Mouse (Mus musculus) A20 (cell line): ENCODE results near the gene Gm17651.

ENCODE experiments used
- DNase-seq: peaks from one replicate; pipeline ENCODE4 v3.0.0-alpha.2; 2011; ENCODE audit warnings: low read depth, low spot score

The Gm17651 gene

GRCm38 (mm10) chr3:97680631-97681320 lies 6.3 kb upstream of the Gm17651 start:
- DNase-seq: peak; percentile 91

DNA sequence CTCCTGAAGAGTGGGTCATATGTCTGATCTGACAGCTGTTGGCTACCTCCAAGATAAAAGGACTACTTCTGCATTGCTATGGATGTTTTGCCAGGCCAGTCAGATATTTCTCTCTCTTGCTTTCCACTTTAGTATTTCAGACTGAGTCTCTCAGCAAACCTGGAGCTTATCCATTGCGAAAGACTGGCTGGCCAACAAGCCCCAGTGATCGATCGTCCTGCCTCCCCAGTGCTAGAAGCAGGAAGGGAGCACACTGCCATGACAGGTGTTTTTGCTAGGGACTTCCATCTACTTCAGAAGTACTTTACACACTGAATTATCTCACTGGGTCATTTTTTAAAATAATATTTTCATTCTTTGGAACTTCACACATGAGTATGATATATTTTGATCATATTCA lies 3.9 kb upstream of the Gm17651 start:
- DNase-seq: no peak

GRCm38 (mm10) chr3:97676126-97676525 lies 1.6 kb upstream of the Gm17651 start:
- no peak for DNase-seq

DNA sequence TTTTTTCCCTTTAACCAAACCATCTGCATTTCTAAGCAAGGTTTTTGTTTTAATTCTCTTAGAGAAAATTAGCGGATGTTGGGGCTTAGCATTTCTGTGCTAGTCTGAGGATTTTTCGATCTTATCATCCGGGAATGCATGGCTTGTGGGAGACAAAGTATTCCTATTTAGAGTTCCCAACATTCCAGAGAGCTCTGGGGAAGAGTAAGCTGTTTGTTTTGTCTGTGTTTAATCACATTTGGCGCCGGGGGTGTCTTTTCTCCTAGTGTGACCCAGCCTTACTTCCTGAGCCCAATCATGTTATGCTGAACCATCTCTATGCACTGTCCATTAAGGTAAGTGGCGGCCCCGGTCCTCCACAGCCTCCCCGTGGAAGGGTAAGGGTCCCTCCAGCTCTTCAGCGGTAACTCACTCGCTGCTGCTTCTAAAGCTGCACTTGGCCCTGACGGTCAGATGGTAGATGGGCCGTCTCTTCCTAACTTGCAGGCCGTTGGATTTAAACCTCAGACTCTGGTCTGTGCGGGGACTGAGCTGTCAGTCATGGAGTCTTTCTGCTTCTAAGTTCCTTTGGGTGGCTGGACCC lies 7.3 kb downstream of the Gm17651 start:
- DNase-seq: no peak

GRCm38 (mm10) chr3:97666154-97666553 lies 8.3 kb downstream of the Gm17651 start:
- no peak for DNase-seq

DNA sequence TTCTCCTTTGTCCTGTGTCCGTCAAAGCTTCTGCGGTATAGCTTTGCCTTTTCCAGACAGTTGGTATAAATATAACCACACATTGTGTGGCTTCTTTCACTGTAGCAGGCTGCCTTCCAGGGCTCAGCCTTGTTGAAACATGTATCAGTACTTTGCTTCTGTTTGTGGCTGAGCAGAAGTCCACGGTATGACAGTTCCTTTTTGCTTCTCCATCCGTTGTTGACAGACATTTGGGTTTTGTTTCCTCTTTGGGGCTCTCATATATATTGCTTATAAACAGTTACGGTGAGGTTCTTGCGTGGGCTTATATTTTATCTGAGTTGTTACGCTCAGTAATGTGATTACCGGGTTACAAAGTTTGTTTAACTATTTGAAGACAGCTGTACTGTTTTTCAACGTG lies 9.0 kb downstream of the Gm17651 start:
- no peak for DNase-seq

DNA sequence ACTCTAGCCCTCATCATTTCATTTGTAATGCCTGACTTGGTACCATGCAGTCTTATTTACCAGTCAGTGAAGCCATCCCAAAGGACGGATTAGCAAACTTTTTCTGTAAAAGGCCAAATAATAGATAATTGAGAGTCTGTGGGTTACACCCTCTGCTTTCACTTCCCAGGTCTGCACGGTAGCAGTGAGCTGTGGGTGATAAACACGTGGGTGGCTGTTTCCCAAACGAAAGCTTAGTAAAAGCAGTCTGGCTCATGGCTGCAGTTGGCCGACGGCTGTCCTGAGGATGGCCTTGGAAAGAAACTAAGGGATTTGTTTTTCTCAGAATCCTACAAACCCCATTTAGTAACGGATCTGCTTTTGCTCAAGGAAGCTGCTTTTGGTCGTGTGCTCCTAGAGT lies 13.3 kb downstream of the Gm17651 start:
- peak; percentile 72 for DNase-seq

- no peak for DNase-seq
These were observed 14.7 kb downstream of the Gm17651 start for GRCm38 (mm10) chr3:97659746-97660145.

DNA sequence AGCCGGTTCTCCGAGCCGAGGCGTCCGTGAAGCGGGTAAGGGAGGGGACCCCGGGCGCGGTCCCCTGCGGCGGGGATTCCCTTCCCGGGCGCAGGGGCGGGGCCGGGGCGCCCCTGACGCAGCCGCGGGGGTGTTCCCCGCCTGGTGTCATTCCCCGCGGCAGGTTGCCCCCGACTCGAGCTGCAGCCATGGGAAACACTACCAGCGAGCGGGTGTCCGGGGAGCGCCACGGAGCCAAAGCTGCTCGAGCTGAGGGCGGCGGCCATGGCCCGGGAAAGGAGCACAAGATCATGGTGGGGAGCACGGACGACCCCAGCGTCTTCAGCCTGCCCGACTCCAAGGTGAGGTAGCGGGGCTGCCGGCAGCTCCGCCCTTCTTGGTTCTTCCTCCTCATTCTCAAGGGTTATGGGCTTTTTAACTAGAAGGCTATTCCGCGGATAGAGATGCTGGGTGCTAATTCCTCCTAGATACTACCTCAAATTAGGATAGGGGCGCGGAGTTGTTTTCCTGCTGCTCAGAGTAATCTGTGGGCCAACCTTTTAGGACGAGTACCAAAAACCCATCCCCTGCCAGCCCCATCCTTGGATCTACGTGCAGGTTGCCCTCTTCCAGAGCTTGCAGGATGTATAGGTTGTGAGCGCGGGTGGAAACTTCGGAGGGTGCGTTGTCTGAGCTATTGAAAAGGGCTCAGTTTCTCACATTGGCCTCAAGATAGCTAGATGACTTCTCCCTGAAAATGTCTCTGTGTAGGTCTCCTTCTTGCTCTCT lies 15.9 kb downstream of the Gm17651 start:
- peak; percentile 93 for DNase-seq

- DNase-seq: peak; percentile 98
These were observed 16.7 kb downstream of the Gm17651 start, which contains the start of gene Prkab2 for GRCm38 (mm10) chr3:97657655-97658411. TSS of gene Prkab2 (plus strand) at chr3:97658193.

DNA sequence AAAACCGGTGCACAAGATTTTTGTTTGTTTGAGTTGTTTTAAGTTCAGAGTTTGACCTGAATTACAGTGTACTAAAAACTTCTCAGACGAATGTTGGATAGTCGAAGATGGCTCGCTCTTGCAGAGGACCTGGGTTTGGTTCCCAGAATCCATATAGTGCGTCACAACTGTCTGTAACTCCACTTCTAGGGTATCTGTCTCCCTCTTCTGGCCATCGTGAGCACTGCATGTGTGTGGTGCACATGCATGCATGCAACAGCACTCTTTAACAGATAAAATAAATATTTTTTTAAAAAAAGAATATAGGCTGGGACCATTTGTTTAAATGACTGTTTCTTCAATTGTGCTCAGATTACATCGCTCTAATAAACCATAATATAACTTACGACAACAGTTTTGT lies 19.6 kb downstream of the Gm17651 start:
- peak; percentile 62 for DNase-seq

- DNase-seq: no peak
These were observed 20.7 kb downstream of the Gm17651 start for GRCm38 (mm10) chr3:97653781-97654180.

DNA sequence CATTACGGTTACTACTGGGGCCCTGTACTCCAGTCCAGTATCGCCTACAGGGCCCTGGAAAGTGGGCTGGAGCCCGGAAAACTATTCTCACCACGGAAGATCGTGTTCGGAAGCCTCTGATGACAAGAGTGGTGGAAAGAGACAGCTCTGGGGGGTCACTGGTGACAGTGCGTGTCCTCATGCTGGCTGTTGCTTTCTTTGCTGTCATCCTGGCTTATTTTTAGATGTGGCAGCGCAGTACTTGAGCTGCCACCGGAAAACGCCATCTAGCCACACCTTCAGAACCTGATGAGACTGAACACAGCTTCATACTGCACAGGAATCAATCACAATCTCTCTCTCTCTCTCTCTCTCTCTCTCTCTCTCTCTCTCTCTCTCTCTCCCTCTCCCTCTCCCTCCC lies 22.9 kb downstream of the Gm17651 start:
- no peak for DNase-seq

GRCm38 (mm10) chr3:97649469-97649868 lies 25.0 kb downstream of the Gm17651 start:
- DNase-seq: no peak

- DNase-seq: no peak
These were observed 25.5 kb downstream of the Gm17651 start for GRCm38 (mm10) chr3:97649022-97649421.

DNA sequence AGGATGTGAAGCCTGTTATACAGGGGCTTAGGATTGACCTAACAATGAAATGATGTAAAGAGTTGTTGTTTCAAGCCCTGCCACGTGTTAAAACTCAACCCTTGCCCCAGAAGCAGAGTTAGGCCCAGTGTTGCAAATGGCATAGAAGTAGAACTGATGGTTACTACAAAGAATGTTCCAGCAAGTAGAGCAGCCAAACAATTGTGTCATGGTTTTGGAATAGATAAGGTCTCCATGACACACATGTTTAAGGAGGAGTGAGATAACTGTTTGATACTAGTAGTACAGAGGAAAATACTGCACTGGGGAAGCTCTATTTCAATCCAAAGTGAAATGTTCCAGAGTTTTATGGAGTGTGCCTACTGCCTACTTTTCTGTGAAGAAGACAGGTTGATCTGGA lies 26.0 kb downstream of the Gm17651 start:
- DNase-seq: no peak

DNA sequence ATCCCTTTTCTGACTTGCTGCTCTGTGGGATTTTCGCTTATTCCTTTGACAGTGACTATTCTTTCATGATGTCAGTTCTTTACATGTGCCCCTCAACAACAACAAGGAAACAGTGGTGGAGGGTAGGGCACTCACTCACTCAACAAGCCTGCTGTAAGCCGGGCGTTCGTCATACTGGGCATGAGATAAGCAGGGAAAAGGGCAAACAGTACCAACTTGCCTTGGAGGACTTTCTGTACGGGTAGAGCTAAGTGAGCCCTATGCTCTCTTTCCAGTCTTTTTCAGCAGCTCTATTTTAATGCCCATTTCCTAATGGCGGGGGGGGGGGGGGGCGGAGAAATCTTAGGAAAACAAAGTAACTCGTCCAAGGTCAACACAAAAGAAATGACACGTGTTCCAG lies 32.5 kb downstream of the Gm17651 start:
- DNase-seq: no peak

DNA sequence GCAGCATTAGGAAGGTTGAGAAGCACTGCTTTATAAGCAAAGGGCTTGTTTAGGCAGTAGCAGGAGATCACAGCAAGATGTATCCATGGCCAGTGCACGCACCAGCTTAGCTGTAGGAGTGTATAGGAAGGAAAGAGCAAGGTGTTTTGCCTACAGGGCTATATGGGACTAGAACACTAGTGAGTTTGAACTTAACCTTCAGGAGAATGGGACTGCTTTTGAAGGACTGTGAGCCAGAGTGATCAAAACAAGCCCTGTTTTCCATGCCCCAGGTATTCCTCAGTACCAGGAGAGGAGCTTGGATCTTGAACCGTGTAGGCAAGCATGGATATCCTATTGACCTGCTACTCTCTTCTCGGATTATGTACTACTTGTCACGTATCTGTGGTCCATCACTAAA lies 33.1 kb downstream of the Gm17651 start:
- no peak for DNase-seq

- DNase-seq: peak; percentile 23
These were observed 40.2 kb downstream of the Gm17651 start for GRCm38 (mm10) chr3:97634288-97634761.

DNA sequence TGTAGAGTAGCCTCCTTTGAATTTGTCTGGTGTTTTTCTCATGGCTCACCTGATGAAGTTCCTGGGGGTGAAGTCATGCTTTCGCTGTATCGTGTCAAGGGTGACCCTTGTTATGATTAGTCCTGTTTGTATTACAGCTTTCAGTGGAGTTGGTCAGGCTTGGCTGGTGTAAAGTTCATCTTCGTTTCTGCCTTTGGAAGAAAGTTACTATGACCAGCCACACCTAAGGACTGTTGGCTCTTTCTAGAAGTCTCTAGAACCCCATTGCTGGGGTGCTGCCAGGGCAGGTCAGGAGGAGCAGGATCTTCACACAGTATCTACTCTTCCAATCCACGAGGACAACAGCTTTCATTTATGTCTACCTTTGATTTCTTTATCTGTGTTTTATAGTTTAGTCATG lies 41.0 kb downstream of the Gm17651 start:
- DNase-seq: no peak

- no peak for DNase-seq
These were observed 43.1 kb downstream of the Gm17651 start for GRCm38 (mm10) chr3:97631258-97631860.
